Mouse (Mus musculus): Measurements from ENCODE around the gene Vsx1. TPM values are rescaled to one million over a fixed set of nuclear protein-coding genes. Genes with fewer than 3 reads are reported as not detected.

Vsx1 gene
- total RNA-seq (2021) = not detected
- long read RNA-seq, experiment 1 = 0 reads
- long read RNA-seq, experiment 2 = 0 reads

DNA sequence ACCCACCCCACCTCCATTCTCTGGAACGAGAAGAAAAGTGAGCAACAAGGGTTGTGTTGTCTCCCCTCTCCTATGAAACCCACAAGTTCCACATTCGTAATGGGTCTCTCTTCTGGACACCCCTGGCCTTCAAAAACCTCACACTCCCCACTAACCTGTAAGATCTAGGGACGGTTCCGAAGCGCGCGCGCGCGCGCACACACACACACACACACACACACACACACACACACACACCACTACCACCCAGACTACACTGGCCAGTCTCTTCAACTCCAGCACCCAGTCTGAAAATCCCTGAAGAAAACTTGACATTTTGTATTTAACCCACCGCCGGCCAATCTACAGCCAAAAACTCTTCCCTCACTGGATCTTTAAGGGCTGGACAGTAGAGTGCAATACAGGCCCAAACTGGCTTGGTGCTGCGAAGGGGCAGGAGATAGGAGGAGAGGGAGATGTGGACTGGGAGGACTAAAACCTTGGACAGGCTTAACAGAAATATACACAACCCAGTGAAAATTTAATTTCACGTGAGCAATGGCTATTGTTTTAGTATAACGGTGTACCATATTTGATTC, at the start of gene Vsx1:
TSS of gene Vsx1 (minus strand) at position 138 of the 578 bp plus-strand sequence.
- DNase-seq (ENCODE audit: low spot score in 2 of 2) = no peak

DNA sequence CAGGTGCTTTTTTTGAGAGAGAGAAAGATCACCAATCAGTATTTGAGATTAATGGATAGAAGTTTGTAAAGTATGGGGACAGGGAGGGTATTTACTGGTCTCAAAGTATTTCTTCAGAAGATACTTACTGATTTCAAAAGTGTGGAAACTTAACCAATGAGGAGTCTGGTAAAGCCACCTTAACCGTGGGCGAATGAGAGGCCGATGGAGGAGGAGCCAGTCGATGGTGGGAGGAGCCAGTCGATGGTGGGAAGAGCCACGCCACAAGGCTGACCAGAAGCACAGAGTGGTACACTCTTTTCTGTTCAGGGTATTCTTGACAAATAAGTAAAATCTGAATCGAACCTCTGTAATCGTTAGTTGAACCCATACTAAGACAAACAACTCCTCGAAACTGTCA, 48.7 kb upstream of the Vsx1 start:
- DNase-seq (ENCODE audit: low spot score in 2 of 2) = no peak

DNA sequence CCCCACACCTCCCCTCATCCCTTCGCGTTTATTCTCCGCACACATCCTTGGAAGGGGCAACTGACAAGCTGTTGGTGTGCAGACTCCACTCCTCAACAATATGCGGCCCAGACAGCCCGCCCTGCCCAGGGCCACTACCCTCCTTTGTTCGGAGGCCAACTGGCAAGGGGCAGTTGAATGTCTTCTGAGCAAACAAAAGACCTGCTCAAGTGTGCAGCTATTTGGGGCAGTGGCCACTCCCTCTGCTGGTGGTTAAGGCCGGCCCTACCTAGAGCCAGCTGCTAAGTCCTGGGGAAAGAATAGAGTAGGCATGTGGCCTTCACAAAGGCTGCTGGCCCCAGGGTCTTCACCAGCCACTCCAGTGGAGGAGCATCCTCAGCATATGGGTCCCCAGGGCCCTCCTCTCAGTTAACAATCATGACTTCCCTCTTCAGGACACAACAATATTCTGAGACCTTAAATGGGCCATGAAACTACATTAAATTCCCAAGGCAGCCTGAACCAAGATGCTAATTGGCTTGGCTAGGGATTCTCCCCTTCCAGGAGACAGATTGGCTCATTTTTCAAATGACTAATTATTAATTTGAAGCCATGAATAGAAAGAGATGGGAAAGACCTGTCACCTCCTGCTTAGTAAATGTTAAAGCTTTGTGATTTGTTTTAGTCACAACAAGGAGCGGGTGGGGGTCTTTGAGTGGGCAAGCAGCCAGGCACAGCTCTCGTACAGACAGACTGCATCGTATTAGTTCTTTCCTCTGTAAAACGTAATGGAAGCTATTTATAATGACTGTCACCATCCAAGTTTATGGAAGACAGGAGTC, 46.8 kb upstream of the Vsx1 start:
- DNase-seq (ENCODE audit: low spot score in 2 of 2) = no peak

DNA sequence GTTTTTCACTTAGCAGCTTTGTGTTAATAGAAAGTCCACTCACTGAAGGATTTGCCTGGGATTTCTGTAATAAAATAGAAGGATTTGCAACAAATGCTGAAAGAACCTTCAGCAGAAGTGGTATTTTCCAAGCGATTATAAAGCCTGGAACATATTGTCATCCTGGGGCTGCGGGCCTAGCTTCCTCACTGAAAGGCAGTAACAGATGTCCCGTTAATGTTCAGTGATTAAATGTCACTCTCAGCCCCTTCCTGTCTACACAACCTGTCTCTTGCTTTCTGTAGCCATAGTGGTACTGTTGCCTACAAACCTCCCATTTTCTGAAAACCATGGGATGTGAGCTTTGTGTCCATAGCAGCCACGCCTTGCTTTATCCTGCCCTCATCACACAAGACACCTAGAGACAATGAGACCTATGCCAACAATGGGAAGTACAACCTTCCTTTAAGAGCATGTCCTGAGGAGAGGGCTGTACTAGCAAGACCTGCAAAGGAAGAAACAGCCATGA, 23.1 kb upstream of the Vsx1 start:
- DNase-seq (ENCODE audit: low spot score in 2 of 2) = no peak

DNA sequence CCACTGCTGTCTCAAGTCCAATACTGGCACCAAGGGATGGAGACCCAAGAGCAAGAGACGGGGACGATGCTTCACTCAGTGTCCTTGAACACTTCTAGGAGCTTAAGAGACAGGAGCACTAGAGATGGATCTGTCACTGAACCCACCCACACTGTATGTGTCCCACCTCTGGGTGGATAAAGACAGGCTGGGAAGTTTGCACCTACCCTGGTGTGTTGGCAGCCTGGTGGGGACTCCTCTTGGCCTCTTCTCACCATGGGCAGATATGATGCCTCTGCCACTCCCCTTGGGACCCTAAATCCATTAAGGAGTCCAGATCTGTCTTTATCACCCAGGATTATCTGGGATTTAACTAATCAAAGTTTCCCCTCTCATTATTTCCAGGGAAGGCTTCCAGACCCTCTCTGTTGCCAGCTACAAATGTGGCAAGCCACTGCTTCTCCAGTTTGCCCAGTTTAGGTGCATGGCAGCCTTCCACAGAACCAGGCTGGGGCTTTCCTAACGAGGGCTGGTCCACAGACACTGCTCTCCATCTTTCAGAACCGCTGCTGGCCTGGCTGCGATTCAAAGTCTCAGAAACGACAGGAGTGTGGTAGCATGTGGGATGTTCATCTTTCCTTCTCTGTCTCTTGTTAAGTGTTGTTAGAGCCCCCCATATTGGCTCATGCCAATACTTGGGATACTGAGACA, 2.5 kb upstream of the Vsx1 start:
- DNase-seq (ENCODE audit: low spot score in 2 of 2) = no peak

DNA sequence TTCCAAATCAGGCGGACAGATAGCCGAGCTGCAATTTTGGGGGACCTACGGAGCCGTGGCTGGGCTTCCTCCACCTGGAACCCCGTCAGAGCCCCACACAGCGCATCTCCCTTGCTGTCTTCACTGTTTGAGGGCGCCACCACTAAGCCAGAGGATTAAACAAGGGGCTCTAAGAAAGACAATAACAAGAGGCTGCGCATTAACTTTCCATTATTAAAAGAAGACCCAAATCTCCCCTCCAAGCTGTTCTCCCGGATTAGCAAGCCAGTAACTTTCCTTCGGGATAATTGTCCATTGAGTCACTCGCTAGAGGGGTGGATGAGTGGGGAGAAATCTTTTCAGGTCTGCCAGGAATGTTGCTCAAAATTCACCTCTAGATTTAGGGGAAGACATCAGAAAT, 1.1 kb upstream of the Vsx1 start:
- DNase-seq (ENCODE audit: low spot score in 2 of 2) = no peak

DNA sequence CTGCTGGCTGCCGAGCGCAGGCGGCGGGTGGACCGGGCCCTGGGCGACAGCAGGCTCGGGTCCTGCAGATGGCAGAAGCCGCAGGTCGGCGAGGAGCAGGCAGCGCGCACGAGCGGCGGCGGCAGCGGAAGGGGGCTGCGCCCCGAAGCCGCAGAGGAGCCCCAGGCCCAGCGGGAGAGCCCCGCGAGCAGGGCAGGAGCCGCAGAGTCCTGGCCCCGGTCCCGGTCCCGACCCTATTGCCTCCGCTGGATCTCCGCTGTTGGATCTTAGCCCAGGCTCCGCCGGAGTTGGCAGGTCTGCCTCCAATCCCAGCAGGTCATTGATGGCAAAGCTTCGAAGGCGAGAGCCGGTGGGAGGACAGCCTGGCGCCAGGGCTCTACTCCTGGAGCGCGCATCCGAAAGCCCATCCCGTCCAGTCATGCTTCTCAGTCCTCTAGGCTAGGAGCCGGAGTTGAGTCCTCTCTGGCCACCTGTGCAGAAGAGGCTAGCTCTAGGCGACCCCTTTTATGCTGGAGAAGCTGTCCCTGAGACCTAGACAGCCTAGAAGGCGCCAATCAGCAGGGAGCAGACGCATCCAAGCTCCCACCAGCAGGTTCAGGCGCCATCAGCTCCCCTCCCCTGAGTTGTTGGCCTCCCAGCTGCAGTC, 496 bp downstream of the Vsx1 start:
- no peak for DNase-seq (ENCODE audit: low spot score in 2 of 2)

DNA sequence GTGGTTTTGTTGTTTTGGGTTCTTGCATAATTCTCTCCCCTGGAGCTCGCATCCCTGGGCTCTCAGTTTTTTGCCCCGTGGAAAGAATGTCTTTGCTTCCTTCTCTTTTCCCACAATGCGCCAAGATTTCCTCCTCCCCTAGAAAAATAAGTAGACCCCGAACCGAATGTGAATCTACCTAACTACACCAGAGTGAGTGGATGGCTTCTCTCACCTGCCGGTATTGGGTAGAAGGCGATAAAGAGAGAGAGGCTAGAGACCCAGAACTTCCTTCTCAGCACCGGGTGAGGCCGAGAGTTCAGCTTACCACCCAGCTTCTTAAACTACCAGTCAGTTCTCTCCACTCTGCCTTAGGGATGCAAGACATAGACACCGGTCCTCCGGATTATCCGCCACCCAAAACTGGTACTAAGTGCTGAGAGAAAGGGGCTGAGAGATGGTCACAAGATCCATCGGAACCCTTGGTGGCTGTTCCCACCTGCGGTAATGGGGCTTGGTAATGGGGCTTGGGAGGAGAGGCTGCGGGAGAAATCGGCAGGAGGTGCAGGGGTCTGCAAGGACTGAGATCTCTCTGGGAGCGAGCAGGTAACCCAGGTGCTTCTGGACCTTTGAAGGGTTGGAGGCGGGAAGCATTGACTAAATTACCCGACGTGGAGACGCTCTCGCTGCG, 1.2 kb downstream of the Vsx1 start:
- DNase-seq (ENCODE audit: low spot score in 2 of 2) = no peak

DNA sequence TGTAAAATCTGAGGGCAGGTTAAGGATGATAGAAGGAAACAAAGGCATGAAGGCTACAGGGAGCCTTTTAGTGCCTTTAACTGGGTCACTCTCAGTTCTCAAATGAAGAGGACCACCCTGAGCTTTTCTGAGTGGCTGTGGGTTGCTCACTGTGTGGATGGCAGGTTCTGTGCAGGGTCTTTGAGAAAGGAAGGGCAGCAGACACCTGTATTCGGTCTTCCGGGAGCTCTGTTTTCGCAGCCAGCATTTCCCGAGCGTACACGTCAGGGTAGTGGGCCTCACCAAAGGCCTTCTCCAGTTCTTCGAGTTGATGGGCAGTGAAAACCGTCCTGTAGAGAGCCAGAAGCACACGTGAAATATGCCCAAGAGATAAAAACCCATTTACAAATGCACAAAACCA, 3.8 kb downstream of the Vsx1 start:
- DNase-seq (ENCODE audit: low spot score in 2 of 2) = no peak

DNA sequence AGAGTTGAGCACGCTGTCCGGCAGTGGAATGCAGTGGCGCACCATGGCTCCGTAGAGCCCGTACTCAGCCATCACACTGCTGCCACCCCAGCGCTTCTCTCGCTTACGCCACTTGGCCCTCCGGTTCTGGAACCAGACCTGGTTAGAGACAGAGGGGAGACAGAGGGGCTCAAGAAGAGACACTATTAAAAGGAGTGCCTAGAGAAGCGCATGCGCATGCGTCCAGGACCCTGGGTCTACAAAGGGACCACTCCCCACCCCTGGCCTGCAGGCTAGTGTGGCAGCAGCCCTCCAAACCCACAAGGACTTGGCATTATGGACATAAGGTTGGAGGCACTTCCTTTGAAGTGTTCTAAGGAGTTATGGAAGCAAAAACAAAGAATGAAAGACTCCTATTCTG, 4.7 kb downstream of the Vsx1 start:
- DNase-seq (ENCODE audit: low spot score in 2 of 2) = no peak

DNA sequence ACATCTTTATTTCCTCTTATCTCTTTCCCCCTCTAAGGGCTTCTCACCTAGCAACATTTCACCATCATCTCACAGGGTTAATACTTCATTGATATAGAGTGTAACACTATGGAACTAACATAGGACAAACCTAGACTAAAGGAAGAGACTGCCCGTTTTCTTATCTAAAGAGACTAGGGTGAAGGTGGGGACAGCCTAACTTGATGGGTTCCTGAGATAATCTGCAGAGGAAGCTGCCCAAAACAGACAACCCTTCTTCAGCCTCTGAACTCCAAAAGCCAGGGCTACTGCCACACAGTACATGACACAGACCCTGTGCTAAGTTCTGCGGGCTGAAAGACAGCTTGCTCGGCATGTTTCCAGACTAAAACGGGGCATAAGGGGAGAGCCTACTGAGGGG, 7.6 kb downstream of the Vsx1 start:
- no peak for DNase-seq (ENCODE audit: low spot score in 2 of 2)

DNA sequence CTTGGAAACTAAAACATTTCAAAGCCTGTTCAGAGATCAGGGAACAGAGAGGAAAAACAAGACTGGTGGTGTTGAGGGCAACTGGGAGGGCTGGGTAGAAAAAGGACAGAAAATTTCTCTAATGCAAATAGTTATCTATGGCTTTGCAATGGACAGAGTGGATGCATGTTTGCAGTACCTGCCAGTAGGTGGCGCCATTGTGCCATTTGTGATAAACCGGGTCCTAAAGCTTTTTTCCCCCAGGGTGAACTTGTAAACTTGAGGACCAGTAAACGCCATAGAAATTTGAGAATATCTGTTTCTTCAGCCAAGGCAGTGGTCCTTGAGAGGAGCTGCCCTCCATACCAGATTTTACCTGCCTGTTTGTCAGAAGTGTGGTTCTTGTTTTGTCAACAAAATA, 10.8 kb downstream of the Vsx1 start:
- peak; percentile 39 to 49 for DNase-seq (ENCODE audit: low spot score in 2 of 2)

DNA sequence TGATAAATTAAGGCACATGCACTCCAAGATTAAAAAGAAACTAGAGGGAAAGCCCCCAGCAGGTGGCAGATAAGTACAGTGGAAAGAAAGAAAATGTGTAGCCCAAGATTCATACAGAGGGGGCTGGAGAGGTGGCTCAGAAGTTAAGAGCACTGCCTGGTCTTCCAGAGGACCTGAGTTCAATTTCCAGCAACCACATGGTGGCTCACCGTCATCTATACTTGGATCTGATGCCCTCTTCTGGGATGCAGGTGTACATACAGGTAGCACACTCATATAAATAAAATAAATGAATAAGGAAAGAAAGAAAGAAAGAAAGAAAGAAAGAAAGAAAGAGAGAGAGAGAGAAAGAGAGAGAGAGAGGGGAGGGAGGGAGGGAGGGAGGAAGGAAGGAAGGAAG, 13.6 kb downstream of the Vsx1 start:
- DNase-seq (ENCODE audit: low spot score in 2 of 2) = no peak

DNA sequence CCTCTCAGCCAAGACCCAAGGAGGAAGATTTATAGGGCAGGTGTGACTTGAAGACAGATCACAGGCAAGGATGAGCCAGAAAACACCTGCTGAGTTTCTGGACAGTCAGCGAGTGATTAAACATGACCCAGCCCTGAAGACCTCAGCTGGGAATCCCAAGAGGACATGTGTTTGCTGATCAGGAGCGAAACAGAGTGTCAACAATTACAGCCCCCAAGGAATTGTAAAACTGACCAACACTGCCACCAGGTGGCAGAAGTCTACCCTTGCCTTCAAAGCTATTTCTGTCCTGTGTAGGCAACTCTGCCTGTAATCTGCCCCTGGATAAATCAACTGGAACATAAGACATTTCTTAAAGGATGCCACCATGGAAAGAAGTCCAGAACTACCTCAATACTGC, 14.3 kb downstream of the Vsx1 start:
- no peak for DNase-seq (ENCODE audit: low spot score in 2 of 2)

DNA sequence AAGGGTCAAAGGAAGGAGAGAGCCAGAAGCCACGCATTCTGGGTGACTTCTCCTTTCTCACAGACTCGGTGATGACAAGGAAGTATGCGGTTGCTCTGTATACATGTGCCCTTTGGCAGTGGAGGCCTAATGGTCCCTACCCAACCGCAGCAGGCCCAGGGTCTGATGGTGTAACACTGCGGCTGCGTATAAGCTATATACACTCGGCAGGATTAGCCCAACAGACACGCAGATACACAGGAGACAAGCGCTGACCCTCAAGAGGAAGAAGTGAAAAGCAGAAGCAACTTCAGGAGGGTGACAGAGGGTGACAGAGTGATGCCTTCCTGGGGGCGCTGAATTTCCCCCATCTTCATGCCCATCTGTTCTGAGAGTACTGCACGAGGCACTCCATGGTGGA, 15.2 kb downstream of the Vsx1 start:
- no peak for DNase-seq (ENCODE audit: low spot score in 2 of 2)

DNA sequence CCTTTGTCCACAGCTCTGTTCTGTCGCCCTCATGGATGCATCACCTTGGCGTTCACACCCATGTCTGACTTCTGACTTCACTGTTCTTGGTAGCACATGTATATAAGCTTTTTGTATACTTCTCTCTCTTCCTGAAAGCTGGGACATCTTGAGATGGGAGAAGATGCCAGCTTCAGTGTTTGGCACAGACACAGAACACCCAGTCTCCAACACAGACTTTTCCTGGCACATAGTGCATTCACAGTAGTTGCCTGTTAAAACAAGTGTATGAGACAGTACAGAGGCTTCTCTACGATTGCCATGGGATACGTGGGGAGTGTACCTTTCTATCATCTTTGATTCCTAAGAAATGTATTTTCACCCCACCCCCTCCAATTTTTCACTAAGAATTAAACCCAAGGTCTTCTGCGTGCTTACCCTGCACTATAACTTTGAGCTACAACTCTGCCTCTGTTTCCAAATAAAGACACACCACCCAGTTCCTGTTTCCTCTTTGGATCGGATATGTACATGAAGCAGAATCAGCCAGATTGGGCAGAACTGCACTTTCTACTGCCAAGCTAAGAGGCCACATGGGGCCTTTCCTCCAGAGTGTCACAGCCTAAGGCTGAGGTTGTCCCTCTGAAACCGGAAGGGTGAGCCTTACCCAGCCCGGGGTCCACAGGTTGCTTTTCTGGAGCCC, 17.4 kb downstream of the Vsx1 start:
- DNase-seq (ENCODE audit: low spot score in 2 of 2) = no peak

DNA sequence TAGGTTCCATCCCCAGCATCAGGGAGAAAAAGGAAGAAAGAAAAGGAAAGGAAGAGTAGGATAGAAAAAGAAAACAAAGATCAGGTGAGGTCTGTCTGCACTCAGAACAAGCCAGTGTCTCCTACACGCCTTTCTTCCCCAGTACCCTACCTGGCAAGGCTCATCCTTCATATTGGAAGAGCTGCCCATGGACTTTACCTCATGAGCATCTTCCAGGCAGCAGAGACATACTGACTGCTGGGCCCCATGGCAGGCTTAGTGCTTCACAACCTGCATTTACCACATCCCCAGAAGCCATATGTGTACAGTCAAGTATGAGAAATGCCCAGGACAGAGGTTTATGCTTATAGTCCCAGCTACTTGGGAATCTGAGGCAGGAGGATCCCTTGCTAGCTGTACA, 18.2 kb downstream of the Vsx1 start:
- no peak for DNase-seq (ENCODE audit: low spot score in 2 of 2)

DNA sequence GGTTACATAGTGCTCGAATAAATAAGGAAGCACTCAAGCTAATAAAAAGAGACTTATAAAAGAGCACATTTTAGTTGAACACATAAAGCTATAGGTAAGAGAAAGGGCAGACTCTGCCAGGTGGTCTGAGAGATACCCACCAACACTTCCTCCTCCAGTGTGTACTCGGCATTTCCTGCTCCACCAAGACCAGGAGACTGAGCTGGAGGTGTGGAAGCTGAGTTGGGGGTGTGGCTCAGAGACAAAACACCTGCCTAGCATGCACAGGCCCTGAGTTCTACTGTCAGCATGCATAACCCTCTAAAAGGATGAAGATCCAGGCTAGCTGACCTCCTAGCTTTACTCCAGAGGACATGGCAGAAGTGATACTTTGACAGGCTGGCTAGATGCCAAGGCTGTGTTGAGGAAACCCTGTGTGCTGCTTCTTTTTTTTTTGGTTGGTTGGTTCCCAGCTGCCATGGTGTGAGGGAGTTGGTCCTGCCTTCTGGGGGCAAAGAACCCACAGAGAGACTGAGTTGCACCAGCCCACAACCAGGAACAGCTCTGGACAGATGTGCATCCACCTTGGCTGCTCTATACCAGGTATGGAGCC, 19.6 kb downstream of the Vsx1 start:
- DNase-seq (ENCODE audit: low spot score in 2 of 2) = no peak

DNA sequence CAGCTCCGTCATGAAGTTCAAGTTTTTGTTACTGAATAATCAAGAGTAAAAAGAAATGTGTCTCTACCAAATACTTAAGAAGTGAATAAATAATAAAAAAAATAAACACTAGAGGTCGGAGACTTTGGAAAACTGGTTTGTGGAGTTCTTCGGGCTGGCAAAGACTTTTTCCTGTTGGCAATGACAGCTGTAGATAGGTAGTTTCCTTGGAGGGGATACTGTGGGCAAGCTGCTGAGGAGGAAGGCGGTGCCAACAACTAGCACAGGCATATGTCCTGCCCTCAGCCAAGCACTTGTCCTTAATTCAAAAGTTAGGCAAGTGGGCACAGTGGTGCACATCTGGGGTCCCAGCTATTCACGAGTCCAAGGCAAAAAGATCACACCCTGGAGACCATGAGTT, 20.2 kb downstream of the Vsx1 start:
- no peak for DNase-seq (ENCODE audit: low spot score in 2 of 2)
